Mouse (Mus musculus): ENCODE measurements around the gene Abhd17b. TPM values are rescaled to one million over a fixed set of nuclear protein-coding genes. Genes with fewer than 3 reads are reported as not detected.

Abhd17b gene
- total and polyA plus RNA-seq, 3 experiments, result 19.3 to 62.1 (median 33.5) TPM

DNA sequence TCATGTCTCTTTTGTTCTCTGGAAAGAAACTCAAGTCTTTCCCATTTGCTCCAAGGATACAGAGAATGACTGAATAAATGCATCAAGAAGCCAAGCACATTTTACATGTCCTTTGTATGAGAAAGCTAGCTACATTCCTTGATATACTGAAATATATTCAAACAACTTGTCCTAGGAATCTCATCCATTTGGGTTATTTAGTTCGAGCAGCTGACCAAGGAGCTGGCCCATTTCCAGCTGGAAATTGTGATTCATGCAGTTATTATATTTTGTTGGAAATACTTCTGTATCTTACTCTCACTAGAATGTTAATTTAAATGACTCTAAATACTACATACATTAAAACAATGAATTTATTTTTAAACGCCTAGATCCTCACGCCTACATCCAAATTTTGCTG lies 63.5 kb downstream of the Abhd17b start:
- Histone ChIP-seq H3K4me2 (ENCODE audit: insufficient read depth, low read depth, poor library complexity, severe bottlenecking) (no peak overlapping the region), H3K36me3 (replicated peaks in 1 of 2; ENCODE audit: control insufficient read depth in 1 of 2, insufficient read depth in 1 of 2, low read length in 1 of 2) (peaks cover 4 to 19% of the 10 kb centered on the region in 2 experiments), H3K4me1 (ENCODE audit: control insufficient read depth in 1 of 2, insufficient read depth in 2 of 2) (peaks cover 3 to 20% of the 10 kb centered on the region in 2 experiments; a peak in 2 of 4 replicates), H3K9me3 (replicated peaks; ENCODE audit: low read length) (peaks cover 3% of the 10 kb centered on the region), H3K27me3 (replicated peaks) (no peaks in the 10 kb centered on the region), H3K9ac (ENCODE audit: insufficient read depth, low read depth) (no peak overlapping the region), H3K79me2 (replicated peaks; ENCODE audit: control insufficient read depth, extremely low read depth, insufficient read depth, poor library complexity, severe bottlenecking) (no peaks in the 10 kb centered on the region; the same call in 1 of the 2 replicates), H3K27ac (ENCODE audit: insufficient read depth, low read depth) (no peak overlapping the region), H3K4me3 (replicated peaks in 1 of 3; ENCODE audit: low read depth in 2 of 3, low read length in 2 of 3, poor library complexity in 1 of 3) (no peak overlapping the region)
- TF ChIP-seq MEF2A (IDR thresholded peaks at IDR 0.05; ENCODE audit: borderline replicate concordance, low read depth, low read length) (no peak), E2F4 (IDR thresholded peaks at IDR 0.05; ENCODE audit: insufficient replicate concordance, low read depth, low read length) (no peak), CTCF (conservative IDR thresholded peaks at IDR 0.05 in 1 of 2, IDR thresholded peaks at IDR 0.05 in 1 of 2; ENCODE audit: low read depth in 2 of 2, low read length in 2 of 2) (no peak), CHD1 (IDR thresholded peaks at IDR 0.05; ENCODE audit: low read depth, low read length) (no peak), ZC3H11A (IDR thresholded peaks at IDR 0.05; ENCODE audit: low read depth, low read length) (no peak), TCF12 (IDR thresholded peaks at IDR 0.05; ENCODE audit: low read depth, low read length) (no peak), ELF1 (IDR thresholded peaks at IDR 0.05; ENCODE audit: low read depth, low read length) (no peak), BHLHE40 (IDR thresholded peaks at IDR 0.05; ENCODE audit: low read depth, low read length) (no peak), KAT2A (IDR thresholded peaks at IDR 0.05; ENCODE audit: insufficient replicate concordance, low read length) (no peak), MXI1 (IDR thresholded peaks at IDR 0.05; ENCODE audit: low read depth, low read length) (no peak), MAZ (IDR thresholded peaks at IDR 0.05; ENCODE audit: low read depth, low read length) (no peak), HCFC1 (IDR thresholded peaks at IDR 0.05; ENCODE audit: low read depth, low read length) (no peak), JUND (conservative IDR thresholded peaks at IDR 0.05; ENCODE audit: low read depth, low read length) (no peak), RCOR1 (conservative IDR thresholded peaks at IDR 0.05; ENCODE audit: low read depth, low read length) (no peak), NRF1 (IDR thresholded peaks at IDR 0.05; ENCODE audit: low read depth, low read length) (no peak)
- dilution Hi-C loops (cut with MboI; ENCODE audit: extremely low pct_ligation_motif_present, extremely low pct_unique_long_range_greater_than_20kb, low sequenced_read_pairs), result no loop called here
- no peak for DNase-seq (ENCODE audit: extremely low read depth)
- in situ Hi-C loops (cut with MboI; ENCODE audit: low pct_ligation_motif_present, low pct_unique_long_range_greater_than_20kb, low sequenced_read_pairs), result loop anchor here (10.0 kb wide), 1 partner anchor 62 kb away; the partner anchor contains the start of genes 1110059E24Rik and Abhd17b

DNA sequence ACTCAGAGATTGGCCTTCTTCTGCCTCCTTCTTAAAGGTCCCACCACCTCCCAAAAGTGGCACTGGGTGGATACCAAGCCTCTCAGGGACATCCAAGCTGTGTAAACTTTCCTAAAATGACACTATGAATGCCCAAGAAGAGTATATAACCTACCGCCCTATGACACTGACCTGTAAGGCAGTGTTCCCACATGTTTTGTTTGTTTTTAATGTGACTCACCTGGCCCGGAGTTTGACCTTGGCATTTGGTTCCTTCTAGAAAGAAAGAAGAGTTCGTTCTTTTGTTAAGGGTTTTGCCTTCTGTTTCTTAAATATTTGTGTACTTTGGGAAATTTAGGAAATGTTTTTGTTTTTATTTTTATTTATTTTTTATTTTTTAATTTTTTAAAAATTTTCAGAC lies 66.2 kb downstream of the Abhd17b start:
- H3K4me3 ChIP-seq (replicated peaks in 1 of 3; ENCODE audit: low read depth in 2 of 3, low read length in 2 of 3, poor library complexity in 1 of 3), result no peak overlapping the region
- H3K9ac ChIP-seq (ENCODE audit: insufficient read depth, low read depth), result no peak overlapping the region
- H3K79me2 ChIP-seq (replicated peaks; ENCODE audit: control insufficient read depth, extremely low read depth, insufficient read depth, poor library complexity, severe bottlenecking), result no peaks in the 10 kb centered on the region; the same call in 1 of the 2 replicates
- peaks cover 3% of the 10 kb centered on the region for H3K9me3 ChIP-seq (replicated peaks; ENCODE audit: low read length)
- H3K27ac ChIP-seq (ENCODE audit: insufficient read depth, low read depth), result no peak overlapping the region
- no peaks in the 10 kb centered on the region for H3K27me3 ChIP-seq (replicated peaks)
- in situ Hi-C loops (cut with MboI; ENCODE audit: low pct_ligation_motif_present, low pct_unique_long_range_greater_than_20kb, low sequenced_read_pairs) (loop anchor here (10.0 kb wide), 1 partner anchor 64 kb away; the partner anchor contains the start of genes 1110059E24Rik and Abhd17b), dilution Hi-C loops (cut with MboI; ENCODE audit: extremely low pct_ligation_motif_present, extremely low pct_unique_long_range_greater_than_20kb, low sequenced_read_pairs) (no loop called here)
- H3K4me2 ChIP-seq (ENCODE audit: insufficient read depth, low read depth, poor library complexity, severe bottlenecking), result no peak overlapping the region
- no peak for DNase-seq (ENCODE audit: extremely low read depth)
- H3K4me1 ChIP-seq (ENCODE audit: control insufficient read depth in 1 of 2, insufficient read depth in 2 of 2), result peaks cover 0 to 10% of the 10 kb centered on the region in 2 experiments; a peak in 2 of 4 replicates
- no peak for TF ChIP-seq UBTF (IDR thresholded peaks at IDR 0.05; ENCODE audit: low read depth, low read length)
- H3K36me3 ChIP-seq (replicated peaks in 1 of 2; ENCODE audit: control insufficient read depth in 1 of 2, insufficient read depth in 1 of 2, low read length in 1 of 2), result peaks cover 12 to 37% of the 10 kb centered on the region in 2 experiments
